Mouse (Mus musculus) layer of hippocampus, adult 11-12 months (tissue): ENCODE results near the gene Rxra.
A peak's percentile ranks its signal among the peaks of the same experiment; 100 is the strongest.

Experiments
- DNase-seq: peaks from one replicate; pipeline ENCODE4 v3.0.0; 2022; ENCODE audit warnings: low spot score

Rxra gene

GRCm38 (mm10) chr2:27740091-27740608 is 63.9 kb downstream of the Rxra start:
- DNase-seq, result peak; percentile 85

DNA sequence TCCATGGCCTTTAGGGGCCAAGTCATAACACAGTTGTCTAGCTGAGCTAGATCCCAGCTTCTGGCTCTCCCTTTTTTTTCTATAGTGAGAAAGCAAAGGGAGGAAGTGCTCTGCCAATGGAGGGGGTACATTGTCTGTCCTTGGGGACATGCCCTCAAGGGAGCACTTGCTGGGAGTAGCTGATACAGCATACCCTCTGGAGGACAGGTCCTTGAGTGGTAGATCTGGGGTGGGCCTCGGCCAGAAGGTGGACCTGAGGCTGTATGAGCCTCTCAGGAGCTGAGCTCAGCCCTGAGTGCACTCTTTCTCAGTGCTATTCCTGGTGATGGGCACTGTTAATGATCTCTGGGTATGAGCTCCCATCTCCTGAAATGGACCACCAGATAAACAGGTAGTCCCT is 66.9 kb downstream of the Rxra start:
- no peak for DNase-seq

DNA sequence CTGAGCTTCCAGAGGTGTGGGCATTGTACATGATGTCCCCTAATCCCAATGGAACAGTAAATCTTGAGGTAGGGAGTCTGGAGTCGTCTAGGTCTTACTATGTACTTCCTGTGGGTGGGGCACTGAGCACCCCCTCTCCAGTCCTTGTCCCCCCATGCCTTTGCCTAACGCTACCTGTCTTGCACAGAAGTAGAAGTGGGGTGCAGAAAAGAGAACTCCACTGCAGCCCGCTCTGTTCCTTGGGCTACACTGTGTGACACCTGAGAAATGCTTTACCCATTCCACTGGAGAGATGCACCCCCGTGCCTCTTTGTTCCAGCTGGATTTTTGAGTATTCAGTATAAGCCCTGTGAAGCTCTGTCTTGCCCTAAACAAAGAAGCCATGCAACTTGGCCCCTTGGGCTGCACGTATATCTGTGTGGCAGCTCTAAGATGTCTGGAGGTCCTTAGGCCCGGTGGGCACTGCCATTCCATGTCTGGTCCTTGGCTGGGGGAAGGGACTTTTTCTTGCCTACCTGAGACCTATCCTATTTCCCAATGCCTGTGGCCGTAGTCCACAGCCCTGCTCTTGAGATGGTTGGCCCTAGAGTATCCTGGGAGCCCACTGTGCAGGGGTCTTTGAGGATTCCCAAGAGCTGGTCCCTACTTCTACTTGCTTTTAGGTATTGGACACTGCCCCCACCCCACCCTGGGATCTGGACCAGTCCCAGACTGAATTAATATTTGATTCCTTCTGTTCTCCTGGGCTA is 67.8 kb downstream of the Rxra start:
- DNase-seq, result no peak

DNA sequence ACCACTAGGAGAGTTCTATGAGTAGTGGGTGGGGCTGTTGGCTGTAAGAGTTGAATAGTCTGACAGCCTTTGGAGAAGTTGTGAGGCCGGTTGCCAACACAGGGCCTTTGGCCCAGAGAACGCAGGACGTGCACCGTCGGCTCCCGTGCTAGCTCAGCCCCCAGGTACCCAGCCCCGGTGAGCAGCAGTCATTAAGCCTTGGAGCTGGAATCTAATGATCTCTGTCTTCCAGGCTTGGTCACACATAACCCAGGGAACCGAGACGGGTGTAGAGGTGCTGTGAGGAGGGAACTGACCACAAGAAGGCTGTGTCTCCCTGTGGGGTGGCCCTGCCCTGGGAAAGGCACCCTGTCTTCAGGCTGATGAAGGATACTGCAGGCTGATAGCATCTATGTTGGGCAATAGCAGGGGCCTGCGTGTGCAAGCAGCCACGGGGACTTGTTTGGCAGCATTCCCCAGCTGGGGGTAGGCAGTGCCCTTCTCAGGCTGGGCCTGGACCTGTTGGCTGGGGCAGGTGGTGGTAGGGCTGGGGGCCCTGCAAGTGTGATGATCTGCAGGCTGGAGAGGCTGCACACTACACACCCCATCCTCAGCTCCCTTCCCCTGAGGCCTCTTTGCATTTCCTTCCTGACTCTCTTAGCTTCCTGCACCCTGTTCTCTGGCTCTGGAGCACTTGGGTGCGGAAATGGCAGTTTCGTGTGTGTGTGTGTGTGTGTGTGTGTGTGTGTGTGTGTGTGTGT is 68.5 kb downstream of the Rxra start:
- DNase-seq, result no peak

DNA sequence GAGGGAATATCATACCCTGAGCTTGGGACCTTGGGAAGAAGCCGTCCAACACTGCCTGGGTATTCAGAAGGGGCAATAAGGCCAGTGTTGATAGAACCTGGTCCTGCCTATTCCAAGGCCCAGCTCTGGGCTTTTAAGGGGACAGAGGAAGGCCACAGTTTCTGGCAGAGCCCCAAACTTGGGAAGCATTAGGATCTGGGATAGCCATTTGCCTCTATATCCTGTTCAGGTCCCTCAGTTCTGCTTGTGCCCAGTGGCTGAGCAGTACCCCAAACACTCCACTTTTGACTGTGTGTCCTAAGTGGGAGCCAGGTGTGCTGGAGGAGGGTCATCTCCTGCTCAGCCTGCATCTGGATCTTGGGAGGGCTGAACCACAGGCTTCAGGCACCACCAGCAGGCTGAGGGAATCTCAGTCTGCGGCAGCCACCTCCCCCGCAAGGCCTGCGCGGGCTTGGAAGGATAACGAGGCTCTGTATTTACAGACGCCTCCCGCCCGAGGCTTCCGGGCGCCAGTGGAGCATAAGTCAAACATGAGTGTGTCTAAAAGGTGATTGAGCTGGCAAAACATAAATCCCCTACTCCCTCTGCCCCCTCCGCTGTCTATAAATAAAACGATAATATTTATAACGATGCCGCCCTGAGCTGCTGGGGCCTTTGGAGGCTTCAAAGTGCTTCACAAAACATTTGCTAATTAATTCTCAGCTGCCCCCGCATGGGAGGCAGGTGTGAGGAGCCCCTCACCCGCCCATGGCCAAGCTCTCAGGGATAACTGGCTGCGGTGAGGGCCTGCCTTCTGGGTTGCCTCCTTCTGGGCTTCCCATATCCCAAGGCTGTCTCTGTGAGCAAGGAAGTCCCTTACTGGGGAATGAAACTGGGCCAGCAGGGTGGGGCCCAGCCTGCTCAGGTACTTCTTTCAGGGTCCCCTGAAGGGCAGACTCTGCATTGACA is 69.7 kb downstream of the Rxra start:
- peak; percentile 51 for DNase-seq

- peak; percentile 44 for DNase-seq
Measured at GRCm38 (mm10) chr2:27746854-27747253, 70.6 kb downstream of the Rxra start.

DNA sequence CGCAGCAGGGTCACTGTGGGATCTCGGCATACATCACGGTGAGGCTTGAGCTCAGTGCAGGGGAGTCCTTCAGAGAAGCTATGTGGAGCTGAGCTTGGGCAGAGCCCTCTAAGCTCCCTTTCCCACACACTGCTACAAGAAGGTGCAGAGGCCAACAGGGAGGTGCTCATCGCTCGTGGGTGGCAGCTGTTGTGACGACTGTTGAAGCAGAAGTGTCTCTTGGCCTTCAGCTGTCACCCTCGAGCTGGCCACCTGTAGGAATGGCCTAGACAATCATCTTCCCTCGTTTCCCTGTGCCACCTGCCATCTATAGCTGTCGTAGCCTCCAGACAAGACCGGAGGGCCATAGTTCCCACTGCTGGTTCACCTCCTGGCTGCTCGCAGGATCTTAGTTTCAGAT is 72.7 kb downstream of the Rxra start:
- DNase-seq, result no peak

DNA sequence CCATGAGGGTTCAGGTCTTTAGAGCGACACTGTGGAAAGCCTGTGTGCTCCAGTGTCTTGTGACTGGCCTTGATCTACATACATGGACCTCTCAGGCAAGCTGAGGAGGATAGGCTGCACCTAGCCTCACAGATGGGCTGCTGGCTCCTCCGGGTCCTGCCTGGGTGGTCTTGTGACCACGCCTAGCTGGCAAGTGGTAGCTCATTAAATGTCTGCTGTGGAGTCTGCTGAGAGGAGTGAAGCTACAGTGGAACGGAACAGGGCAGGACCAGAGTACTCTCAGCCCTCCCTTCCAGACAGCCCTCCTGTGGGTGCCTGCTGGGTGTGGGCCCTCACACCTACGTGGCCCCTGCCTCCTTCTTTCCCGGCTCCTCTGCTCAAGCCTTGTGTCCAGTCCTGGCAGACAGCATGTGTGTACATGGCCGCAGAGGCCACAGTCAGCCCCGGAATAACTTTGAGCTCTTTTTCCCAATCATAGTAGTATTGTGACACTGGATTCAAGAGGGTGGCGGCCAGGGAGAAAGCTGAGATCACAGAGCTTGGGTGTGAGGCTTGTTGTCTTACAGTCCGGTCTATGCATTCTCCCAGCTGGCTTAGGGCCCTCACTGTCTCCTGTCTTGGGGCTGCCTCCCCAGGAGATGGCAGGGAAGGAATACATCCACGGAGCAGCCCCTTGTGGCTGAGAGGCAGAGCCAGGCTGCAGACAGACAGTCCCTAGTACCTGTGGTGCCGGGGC is 74.3 kb downstream of the Rxra start:
- DNase-seq, result no peak

DNA sequence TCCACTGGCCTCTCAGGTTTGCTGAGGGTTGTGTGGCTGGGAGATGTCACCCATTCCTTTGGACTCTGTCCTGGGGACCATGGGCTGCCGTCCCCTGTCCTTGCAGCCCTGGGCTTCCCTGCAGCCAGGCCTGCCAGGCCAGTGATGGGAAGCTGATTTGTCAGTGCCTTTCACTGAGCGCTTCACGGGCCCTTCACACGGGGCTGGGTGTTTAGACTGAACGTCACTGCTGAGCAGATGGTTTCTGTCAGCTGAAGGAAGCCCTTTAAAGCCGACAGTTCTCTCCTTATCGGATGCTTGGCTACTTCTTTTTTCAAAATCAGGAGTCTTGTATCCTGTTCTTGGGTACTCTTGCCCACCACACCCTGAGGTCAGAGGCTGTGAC is 74.9 kb downstream of the Rxra start:
- no peak for DNase-seq

DNA sequence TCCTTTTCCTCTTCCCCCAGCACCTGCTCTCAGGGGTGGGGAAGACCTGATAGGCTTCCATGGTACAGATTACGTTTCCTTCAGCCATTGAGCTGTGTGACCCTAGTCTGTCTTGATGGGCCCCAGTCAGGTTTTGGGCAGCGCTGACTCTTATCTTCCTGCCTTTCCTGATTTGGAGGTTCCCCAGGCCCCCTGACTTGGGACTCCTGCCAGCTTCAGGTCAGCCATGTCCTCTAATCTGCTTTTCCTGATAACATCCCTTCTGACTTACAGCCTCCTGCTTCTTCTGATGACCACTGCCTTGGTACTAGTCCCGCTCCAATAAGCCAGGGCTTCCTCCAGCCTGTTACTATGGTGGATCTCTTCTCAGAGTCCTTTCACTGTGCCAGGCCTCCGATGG is 75.6 kb downstream of the Rxra start:
- DNase-seq, result no peak

GRCm38 (mm10) chr2:27754094-27754493 is 77.9 kb downstream of the Rxra start:
- no peak for DNase-seq

DNA sequence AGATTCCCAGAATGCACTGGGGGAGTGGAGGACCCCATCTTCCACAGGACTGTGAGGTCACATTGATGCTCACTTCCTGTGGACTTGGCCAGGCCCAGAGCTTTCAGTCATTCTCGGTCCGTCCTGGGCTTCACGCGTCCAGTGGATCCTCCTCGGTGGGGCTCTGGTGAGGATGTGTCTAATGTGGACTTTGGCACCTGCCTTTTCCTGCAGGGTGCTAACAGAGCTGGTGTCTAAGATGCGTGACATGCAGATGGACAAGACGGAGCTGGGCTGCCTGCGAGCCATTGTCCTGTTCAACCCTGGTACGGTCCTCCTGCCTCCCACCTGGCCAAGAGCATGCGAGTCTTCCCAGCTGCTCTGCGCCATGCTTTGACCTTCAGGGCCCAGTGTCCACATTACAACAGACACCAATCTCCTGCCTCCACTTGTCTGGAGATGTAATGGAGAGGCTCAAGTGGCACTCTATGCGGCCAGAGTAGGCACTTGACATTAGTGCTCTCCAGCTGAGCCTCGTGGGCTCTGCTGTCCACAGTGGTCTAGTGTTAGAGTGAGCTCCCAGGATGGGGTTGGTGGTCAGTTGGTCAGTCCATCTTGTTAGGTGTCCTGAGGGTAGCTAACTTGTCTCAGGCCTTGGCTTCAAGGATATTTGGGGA is 79.9 kb downstream of the Rxra start:
- no peak for DNase-seq

GRCm38 (mm10) chr2:27758414-27759301 is 82.4 kb downstream of the Rxra start:
- peak; percentile 96 for DNase-seq

GRCm38 (mm10) chr2:27759431-27759830 is 83.2 kb downstream of the Rxra start:
- no peak for DNase-seq

DNA sequence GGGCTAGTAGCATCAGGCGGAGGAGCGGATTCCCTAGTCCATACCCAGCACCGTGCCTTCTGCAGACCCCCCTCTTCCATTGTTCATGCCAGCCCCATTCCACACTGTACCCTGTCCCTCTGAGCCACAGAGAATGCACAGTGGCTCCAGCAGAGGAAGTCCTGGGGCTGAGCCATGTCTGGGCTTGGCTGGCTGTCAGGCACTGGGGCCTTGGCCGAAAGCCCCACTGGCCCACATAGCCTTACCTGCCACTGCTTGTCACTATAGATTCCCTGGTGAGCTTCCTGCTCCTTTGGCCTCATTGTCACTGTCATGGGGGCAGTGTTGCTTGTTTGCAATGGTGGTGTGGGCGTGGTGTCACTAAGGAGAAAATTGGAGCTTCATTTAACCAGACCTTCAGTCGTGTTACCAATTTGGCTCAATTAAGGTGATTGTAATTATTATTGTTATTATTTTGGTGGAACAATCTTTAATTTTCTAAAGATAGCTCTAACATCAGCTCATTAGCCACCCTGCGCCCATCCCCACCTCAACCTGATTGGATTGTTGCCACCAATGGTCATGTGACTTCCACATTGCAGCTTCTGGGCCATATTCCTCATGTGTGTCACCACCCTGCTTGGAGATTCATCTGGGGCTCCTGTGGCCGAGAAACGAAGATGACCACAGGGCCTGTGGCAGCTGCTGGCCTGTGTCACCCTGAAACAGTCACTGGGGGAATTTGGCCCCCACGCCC is 85.2 kb downstream of the Rxra start:
- no peak for DNase-seq

DNA sequence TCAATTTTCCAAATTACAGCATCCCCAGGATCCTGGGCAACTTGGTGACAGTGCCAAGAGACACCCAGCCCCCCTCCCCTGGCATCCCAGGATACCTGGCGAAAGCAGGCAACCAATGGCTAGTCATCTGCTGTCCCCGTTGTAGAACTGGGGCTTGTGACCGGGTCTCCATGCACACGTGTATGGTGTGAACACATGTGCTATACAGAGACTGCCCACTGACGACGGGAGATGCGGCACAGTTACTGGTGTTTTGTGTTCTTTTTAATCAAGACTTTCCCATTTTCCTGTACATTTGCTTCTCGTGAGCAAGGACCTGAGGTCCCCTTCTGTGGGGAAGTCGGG is 85.7 kb downstream of the Rxra start:
- no peak for DNase-seq

- no peak for DNase-seq
Measured at GRCm38 (mm10) chr2:27762509-27762908, 86.3 kb downstream of the Rxra start.

- no peak for DNase-seq
Measured at GRCm38 (mm10) chr2:27762920-27763780, 86.9 kb downstream of the Rxra start.
